Mouse (Mus musculus) erythroid progenitor cell, adult 5-6 weeks (primary cell): ENCODE measurements around the gene Olfr1264. TPM values are rescaled to one million over a fixed set of nuclear protein-coding genes. Genes with fewer than 3 reads are reported as not detected.

Source experiments
- ATAC-seq: replicated peaks from 2 replicates; pipeline ENCODE4 v1.8.0; 2016; ENCODE audit warnings: moderate number of reproducible peaks, mild to moderate bottlenecking, moderate TSS enrichment, inconsistent platforms; ENCODE audit not compliant: poor library complexity, low FRiP score, severe bottlenecking
- total RNA-seq, 2 experiments: library from RNA; stranded (forward) in 1 of 2; stranded (reverse) in 1 of 2; fragments of 150-400 nt in 1 of 2; fragments of 186-747, 209-891 nt in 1 of 2; gene quantifications; 2 replicates each; pipeline versions ENCODE4 v1.2.3 to v1.2.4; 2015 to 2017; ENCODE audit warnings: low replicate concordance in 2 of 2

Gene Olfr1264
- not detected in 2 replicates for total RNA-seq (2015; ENCODE audit: low replicate concordance)
- not detected in 2 replicates for total RNA-seq (2017; ENCODE audit: low replicate concordance)

GRCm38 (mm10) chr2:90025477-90025876, at the start of gene Olfr1264:
Gene Olfr1264 (minus strand): TSS chr2:90025577.
- ATAC-seq = no peak

GRCm38 (mm10) chr2:90070065-90070464, 44.7 kb upstream of the Olfr1264 start:
- no peak for ATAC-seq

- no peak for ATAC-seq
These were observed 38.1 kb upstream of the Olfr1264 start, which contains the start of gene Olfr140 for GRCm38 (mm10) chr2:90063494-90063893. Gene Olfr140 (minus strand): TSS chr2:90063594.

- ATAC-seq = no peak
These were observed 9.7 kb upstream of the Olfr1264 start, which contains the start of gene Olfr1265 for GRCm38 (mm10) chr2:90035037-90035436. Gene Olfr1265 (plus strand): TSS chr2:90035337.

- no peak for ATAC-seq
These were observed 13.5 kb downstream of the Olfr1264 start, which contains the start of gene Olfr1263 for GRCm38 (mm10) chr2:90011831-90012230. Gene Olfr1263 (plus strand): TSS chr2:90012131.

GRCm38 (mm10) chr2:89999845-90000244, 25.5 kb downstream of the Olfr1264 start, which contains the start of gene Olfr1262:
Gene Olfr1262 (plus strand): TSS chr2:90000145.
- ATAC-seq = no peak

- no peak for ATAC-seq
These were observed 34.5 kb downstream of the Olfr1264 start, which contains the start of gene Olfr1261 for GRCm38 (mm10) chr2:89990921-89991320. Gene Olfr1261 (plus strand): TSS chr2:89991221.

- no peak for ATAC-seq
These were observed 47.7 kb downstream of the Olfr1264 start for GRCm38 (mm10) chr2:89977709-89978108.

GRCm38 (mm10) chr2:89974184-89974583, 51.2 kb downstream of the Olfr1264 start, which contains the start of gene Olfr1260:
Gene Olfr1260 (plus strand): TSS chr2:89974340.
- no peak for ATAC-seq

Other genes with a start within 250 kb of the Olfr1264 start
- not detected in 2 replicates for gene Olfr1254, start 232.0 kb downstream of the Olfr1264 start, total RNA-seq (2015; ENCODE audit: low replicate concordance)
- not detected in 2 replicates for gene Olfr1254, start 232.0 kb downstream of the Olfr1264 start, total RNA-seq (2017; ENCODE audit: low replicate concordance)
- not detected in 2 replicates for gene Olfr1255, start 213.5 kb downstream of the Olfr1264 start, total RNA-seq (2015; ENCODE audit: low replicate concordance)
- gene Olfr1255, start 213.5 kb downstream of the Olfr1264 start, total RNA-seq (2017; ENCODE audit: low replicate concordance) = not detected in 2 replicates
- not detected in 2 replicates for gene Olfr1256, start 184.0 kb downstream of the Olfr1264 start, total RNA-seq (2015; ENCODE audit: low replicate concordance)
- gene Olfr1256, start 184.0 kb downstream of the Olfr1264 start, total RNA-seq (2017; ENCODE audit: low replicate concordance) = not detected in 2 replicates
- gene Olfr48, start 177.4 kb downstream of the Olfr1264 start, total RNA-seq (2015; ENCODE audit: low replicate concordance) = not detected in 2 replicates
- not detected in 2 replicates for gene Olfr48, start 177.4 kb downstream of the Olfr1264 start, total RNA-seq (2017; ENCODE audit: low replicate concordance)
- not detected in 2 replicates for gene Olfr1257, start 147.1 kb downstream of the Olfr1264 start, total RNA-seq (2015; ENCODE audit: low replicate concordance)
- gene Olfr1257, start 147.1 kb downstream of the Olfr1264 start, total RNA-seq (2017; ENCODE audit: low replicate concordance) = not detected in 2 replicates
- gene Olfr1258, start 98.3 kb downstream of the Olfr1264 start, total RNA-seq (2015; ENCODE audit: low replicate concordance) = not detected in 2 replicates
- gene Olfr1258, start 98.3 kb downstream of the Olfr1264 start, total RNA-seq (2017; ENCODE audit: low replicate concordance) = not detected in 2 replicates
- not detected in 2 replicates for gene Olfr1259, start 76.9 kb downstream of the Olfr1264 start, total RNA-seq (2015; ENCODE audit: low replicate concordance)
- gene Olfr1259, start 76.9 kb downstream of the Olfr1264 start, total RNA-seq (2017; ENCODE audit: low replicate concordance) = not detected in 2 replicates
- not detected in 2 replicates for gene Olfr1260, start 51.2 kb downstream of the Olfr1264 start, total RNA-seq (2015; ENCODE audit: low replicate concordance)
- gene Olfr1260, start 51.2 kb downstream of the Olfr1264 start, total RNA-seq (2017; ENCODE audit: low replicate concordance) = not detected in 2 replicates
- gene Olfr1261, start 34.4 kb downstream of the Olfr1264 start, total RNA-seq (2015; ENCODE audit: low replicate concordance) = not detected in 2 replicates
- not detected in 2 replicates for gene Olfr1261, start 34.4 kb downstream of the Olfr1264 start, total RNA-seq (2017; ENCODE audit: low replicate concordance)
- gene Olfr1262, start 25.4 kb downstream of the Olfr1264 start, total RNA-seq (2015; ENCODE audit: low replicate concordance) = not detected in 2 replicates
- gene Olfr1262, start 25.4 kb downstream of the Olfr1264 start, total RNA-seq (2017; ENCODE audit: low replicate concordance) = not detected in 2 replicates
- not detected in 2 replicates for gene Olfr1263, start 13.4 kb downstream of the Olfr1264 start, total RNA-seq (2015; ENCODE audit: low replicate concordance)
- gene Olfr1263, start 13.4 kb downstream of the Olfr1264 start, total RNA-seq (2017; ENCODE audit: low replicate concordance) = not detected in 2 replicates
- gene Olfr1265, start 9.8 kb upstream of the Olfr1264 start, total RNA-seq (2015; ENCODE audit: low replicate concordance) = not detected in 2 replicates
- not detected in 2 replicates for gene Olfr1265, start 9.8 kb upstream of the Olfr1264 start, total RNA-seq (2017; ENCODE audit: low replicate concordance)
- not detected in 2 replicates for gene Olfr140, start 38.0 kb upstream of the Olfr1264 start, total RNA-seq (2015; ENCODE audit: low replicate concordance)
- not detected in 2 replicates for gene Olfr140, start 38.0 kb upstream of the Olfr1264 start, total RNA-seq (2017; ENCODE audit: low replicate concordance)
- not detected in 2 replicates for gene Olfr1269, start 95.8 kb upstream of the Olfr1264 start, total RNA-seq (2015; ENCODE audit: low replicate concordance)
- not detected in 2 replicates for gene Olfr1269, start 95.8 kb upstream of the Olfr1264 start, total RNA-seq (2017; ENCODE audit: low replicate concordance)
- gene Olfr32, start 116.7 kb upstream of the Olfr1264 start, total RNA-seq (2015; ENCODE audit: low replicate concordance) = not detected in 2 replicates
- gene Olfr32, start 116.7 kb upstream of the Olfr1264 start, total RNA-seq (2017; ENCODE audit: low replicate concordance) = not detected in 2 replicates
- not detected in 2 replicates for gene Olfr1270, start 127.5 kb upstream of the Olfr1264 start, total RNA-seq (2015; ENCODE audit: low replicate concordance)
- gene Olfr1270, start 127.5 kb upstream of the Olfr1264 start, total RNA-seq (2017; ENCODE audit: low replicate concordance) = not detected in 2 replicates
- gene Olfr1506, start 198.9 kb upstream of the Olfr1264 start, total RNA-seq (2015; ENCODE audit: low replicate concordance) = not detected in 2 replicates
- gene Olfr1506, start 198.9 kb upstream of the Olfr1264 start, total RNA-seq (2017; ENCODE audit: low replicate concordance) = 1.2 and 2.8 TPM in 2 replicates
- gene Olfr142, start 232.0 kb upstream of the Olfr1264 start, total RNA-seq (2015; ENCODE audit: low replicate concordance) = not detected in 2 replicates
- not detected in 2 replicates for gene Olfr142, start 232.0 kb upstream of the Olfr1264 start, total RNA-seq (2017; ENCODE audit: low replicate concordance)
- not detected in 2 replicates for gene Olfr1271, start 245.5 kb upstream of the Olfr1264 start, total RNA-seq (2015; ENCODE audit: low replicate concordance)
- not detected in 2 replicates for gene Olfr1271, start 245.5 kb upstream of the Olfr1264 start, total RNA-seq (2017; ENCODE audit: low replicate concordance)